In the genomic region with DNA sequence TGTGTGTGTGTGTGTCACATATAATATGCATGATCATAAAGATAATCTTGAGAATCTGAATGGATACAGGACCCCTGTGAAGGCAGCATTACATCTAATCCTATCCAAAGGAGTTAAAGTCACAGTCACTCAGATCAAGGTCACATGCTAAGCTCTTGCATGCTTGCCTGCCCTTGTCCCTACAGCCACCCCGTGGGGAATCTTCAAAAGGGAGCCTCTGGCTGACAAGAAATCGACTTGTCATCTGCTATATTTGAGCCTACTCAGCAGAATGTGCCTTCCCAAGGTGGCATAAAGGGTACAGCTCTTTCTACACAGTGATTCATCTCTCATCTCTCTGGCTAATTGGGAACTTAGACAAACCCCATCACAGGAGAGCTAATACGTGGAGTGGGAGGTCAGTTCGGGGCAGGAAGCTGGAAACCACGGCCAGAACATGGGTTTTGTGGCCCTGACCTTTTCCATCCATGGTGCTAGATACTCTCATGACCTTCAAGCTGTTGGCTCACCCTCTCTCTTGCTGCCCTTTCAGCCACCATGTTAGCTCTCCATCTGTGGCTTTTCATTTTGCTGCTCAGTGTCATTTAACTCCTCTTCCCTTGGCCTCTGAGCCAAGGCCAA, we compare ENCODE assay signal across 22 mouse cellular contexts. TPM values are rescaled to one million over a fixed set of nuclear protein-coding genes. Genes with fewer than 3 reads are reported as not detected.
A peak's percentile ranks its signal among the peaks of the same experiment; 100 is the strongest.
DNase-seq lines count a peak whose midpoint lies in the region; ATAC-seq lines count a peak whose summit lies in the region.
"Had no signal": no experiment of that assay in that cellular context is flagged by ENCODE, and none has a peak within 500 bp of the region (broad histone marks: within the 10 kb centered on the region; RNA-seq: fewer than 3 reads in every experiment).

No protein-coding gene starts in this region.

- H3K4me2 ChIP-seq in hindbrain, embryonic 15.5 days: no peak overlapping the region
- no peak overlapping the region for H3K4me2 ChIP-seq in liver, embryonic 12.5 days
- H3K4me2 ChIP-seq: liver, embryonic 15.5 days; midbrain, embryonic 12.5 days; neural tube, embryonic 15.5 days had no signal

- WGBS in hindbrain, embryonic 15.5 days: 72% methylated on average over 5 of the region's 5 CpGs
- 66% methylated on average over 5 of the region's 5 CpGs for WGBS in hindbrain, embryonic 10.5 days
- 49% methylated on average over 5 of the region's 5 CpGs for WGBS in liver, embryonic 12.5 days (ENCODE audit: insufficient replicate concordance)

- no peaks in the 10 kb centered on the region for H3K4me1 ChIP-seq in hindbrain, embryonic 15.5 days (replicated peaks)
- peaks cover 8% of the 10 kb centered on the region; the same call in 1 of the 2 replicates for H3K4me1 ChIP-seq in hindbrain, embryonic 10.5 days (replicated peaks)
- no peaks in the 10 kb centered on the region for H3K4me1 ChIP-seq in liver, embryonic 12.5 days
- H3K4me1 ChIP-seq: liver, embryonic 15.5 days; neural tube, embryonic 15.5 days had no signal

- ATAC-seq in hindbrain, embryonic 15.5 days (ENCODE audit: low FRiP score, low read depth): 0 out of 2 replicates have a peak, but pooled peaks have one; percentile 48
- ATAC-seq in liver, embryonic 12.5 days: no peak
- ATAC-seq: CD4-positive, CD25-positive, alpha-beta regulatory T cell, adult 4 months; forebrain, embryonic 14.5 days; inflammation-experienced regulatory T-cells, adult 6 months had no signal

- DNase-seq in adrenal gland, adult 2 months: peak; percentile 42
- DNase-seq in adrenal gland, adult 18-20 months (ENCODE audit: low spot score in 2 of 2): no peak
- DNase-seq in hindbrain, embryonic 10.5 days (ENCODE audit: low spot score): no peak
- peak; percentile 27 for DNase-seq in brain, adult 2 months (ENCODE audit: low read depth, low spot score)
- DNase-seq in heart, postnatal 4 days: peak; percentile 10
- DNase-seq in spleen, postnatal 10 days (ENCODE audit: low spot score in 2 of 2): no peak
- DNase-seq: cerebellum, adult 18-20 months; cerebellum, postnatal 36 days; gastrocnemius, postnatal 25 days; kidney, adult 8-10 months; kidney, postnatal 14 days had no signal

- H3K27me3 ChIP-seq in hindbrain, embryonic 15.5 days: no peaks in the 10 kb centered on the region
- no peaks in the 10 kb centered on the region for H3K27me3 ChIP-seq in hindbrain, embryonic 10.5 days (ENCODE audit: insufficient read depth, poor library complexity, severe bottlenecking)
- H3K27me3 ChIP-seq in liver, embryonic 12.5 days (replicated peaks): no peaks in the 10 kb centered on the region
- H3K27me3 ChIP-seq: liver, embryonic 15.5 days; neural tube, embryonic 15.5 days had no signal

- no peaks in the 10 kb centered on the region for H3K36me3 ChIP-seq in hindbrain, embryonic 15.5 days
- no peaks in the 10 kb centered on the region for H3K36me3 ChIP-seq in hindbrain, embryonic 10.5 days
- no peaks in the 10 kb centered on the region for H3K36me3 ChIP-seq in liver, embryonic 12.5 days
- H3K36me3 ChIP-seq: G1E; liver, embryonic 15.5 days; midbrain, embryonic 12.5 days; neural tube, embryonic 15.5 days had no signal

- H3K9ac ChIP-seq in hindbrain, embryonic 15.5 days: no peak overlapping the region
- H3K9ac ChIP-seq in liver, embryonic 12.5 days: no peak overlapping the region
- H3K9ac ChIP-seq: liver, embryonic 15.5 days; midbrain, embryonic 12.5 days; neural tube, embryonic 15.5 days had no signal

- no peaks in the 10 kb centered on the region for H3K9me3 ChIP-seq in hindbrain, embryonic 15.5 days
- no peaks in the 10 kb centered on the region for H3K9me3 ChIP-seq in hindbrain, embryonic 10.5 days
- H3K9me3 ChIP-seq in liver, embryonic 12.5 days (replicated peaks): no peaks in the 10 kb centered on the region
- H3K9me3 ChIP-seq: G1E; liver, embryonic 15.5 days; midbrain, embryonic 12.5 days; neural tube, embryonic 15.5 days had no signal

- H3K27ac ChIP-seq in hindbrain, embryonic 15.5 days (replicated peaks): no peak overlapping the region
- H3K27ac ChIP-seq in hindbrain, embryonic 10.5 days: no peak overlapping the region
- no peak overlapping the region for H3K27ac ChIP-seq in liver, embryonic 12.5 days
- H3K27ac ChIP-seq: layer of hippocampus, adult 2 months; liver, embryonic 15.5 days; macrophage; midbrain, embryonic 12.5 days; neural tube, embryonic 15.5 days had no signal

- H3K4me3 ChIP-seq in hindbrain, embryonic 15.5 days: no peak overlapping the region
- no peak overlapping the region for H3K4me3 ChIP-seq in hindbrain, embryonic 10.5 days
- H3K4me3 ChIP-seq in liver, embryonic 12.5 days: no peak overlapping the region
- H3K4me3 ChIP-seq: layer of hippocampus, adult 2 months; liver, embryonic 15.5 days; midbrain, embryonic 12.5 days; neural tube, embryonic 15.5 days had no signal

RNA-seq across cellular contexts. Expression of a gene that starts 35.2 kb away (rescaled TPM):
- total RNA-seq in adrenal gland, adult 2 months (2021): 1 to 10 TPM; 2.7 to 7.0 TPM
- polyA plus RNA-seq in adrenal gland, adult 2 months (2012; rRNA removed): 2.5 and 3.7 TPM in 2 replicates
- 1 to 10 TPM; 2.9 to 3.2 TPM for total RNA-seq in adrenal gland, adult 18-20 months (2021)
- polyA plus RNA-seq in hindbrain, embryonic 15.5 days (2015; fragmentation: Nextera tagmentation; extraction: Ambion mirVana): 10.9 and 11.8 TPM in 2 replicates
- polyA plus RNA-seq in hindbrain, embryonic 10.5 days (2016; fragmentation: Nextera tagmentation; extraction: Ambion mirVana): 0.17 and 0.48 TPM in 2 replicates
- not detected for total RNA-seq in heart, postnatal 4 days (2021)
- 0.04 TPM in 1 of 2 replicates, not detected in the other for polyA plus RNA-seq in liver, embryonic 12.5 days (2016; fragmentation: Nextera tagmentation; extraction: Ambion mirVana)
- total RNA-seq: G1E; gastrocnemius, postnatal 25 days had no signal
- polyA plus RNA-seq: CD4-positive, CD25-positive, alpha-beta regulatory T cell, adult 4 months; G1E; inflammation-experienced regulatory T-cells, adult 6 months; liver, embryonic 15.5 days; macrophage had no signal

Comparison
In these comparisons a context has a peak if more than half of its experiments do, and no peak if none do; other contexts are left out.
1. DNase-seq: peak in adrenal gland, adult 2 months (single experiment), brain, adult 2 months (single experiment) and heart, postnatal 4 days (single experiment); none in adrenal gland, adult 18-20 months (0 of 2), hindbrain, embryonic 10.5 days (single experiment) and spleen, postnatal 10 days (0 of 2).